Mouse (Mus musculus): ENCODE measurements around the gene Vmn2r74. TPM values are rescaled to one million over a fixed set of nuclear protein-coding genes. Genes with fewer than 3 reads are reported as not detected.

Gene Vmn2r74
- total RNA-seq (2021), result not detected

DNA sequence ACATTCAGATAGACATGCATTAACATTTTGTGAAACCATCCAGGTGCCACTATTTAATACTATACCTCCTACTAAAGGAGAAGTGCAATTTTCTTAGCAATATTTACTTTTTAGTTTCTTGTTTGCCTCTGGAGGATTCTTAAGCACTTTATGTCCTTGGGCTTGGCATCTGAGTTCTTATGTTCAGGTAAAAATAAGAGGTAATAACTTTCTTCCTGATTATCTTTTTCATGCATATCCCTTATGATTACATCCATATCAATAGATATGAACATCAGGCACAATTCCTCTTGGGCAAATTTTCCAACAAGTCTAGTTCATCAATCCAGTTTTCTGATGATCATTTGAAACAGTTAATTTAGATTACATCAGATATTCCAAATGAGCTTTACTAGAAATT, at the start of gene Vmn2r74:
Gene Vmn2r74 (minus strand): TSS at position 101 of the 400 bp plus-strand sequence.
- DNase-seq, result no peak
- intact Hi-C loops (cut with DNase I), result no loop called here

DNA sequence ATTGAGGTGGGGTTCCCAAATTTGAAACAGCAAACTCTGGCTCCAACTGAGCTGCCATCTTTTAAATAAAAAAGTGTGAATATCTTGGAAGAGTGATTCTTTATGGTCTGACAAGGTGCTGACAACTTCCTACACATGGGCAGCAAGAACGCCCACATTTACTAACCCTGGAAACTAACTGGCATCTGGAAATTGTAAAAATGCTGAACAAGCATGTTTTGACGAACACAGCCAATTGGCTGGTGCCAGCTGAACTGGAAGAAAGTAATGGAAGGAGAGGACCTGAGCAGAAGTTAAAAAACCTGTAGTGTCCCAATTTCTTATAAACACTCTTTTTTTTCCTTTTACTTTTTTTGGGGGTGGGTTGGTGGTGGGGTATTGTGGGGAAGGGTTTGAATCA, 46.1 kb upstream of the Vmn2r74 start:
- intact Hi-C loops (cut with DNase I), result no loop called here
- DNase-seq, result no peak

Other genes with a start within 250 kb of the Vmn2r74 start
- not detected for gene Vmn2r72, start 206.5 kb downstream of the Vmn2r74 start, total RNA-seq (2021)
- gene Vmn2r73, start 85.4 kb downstream of the Vmn2r74 start, total RNA-seq (2021), result not detected
- gene Vmn2r75, start 210.1 kb upstream of the Vmn2r74 start, total RNA-seq (2021), result not detected